Mouse (Mus musculus) embryonic facial prominence, embryonic 14.5 days (tissue): ENCODE measurements around the gene Isx. TPM values are rescaled to one million over a fixed set of nuclear protein-coding genes. Genes with fewer than 3 reads are reported as not detected.

ENCODE experiments used
- ATAC-seq: fragments of 200-750 bp; cut with Nextera tagmentation; 2 replicates; pipeline ENCODE4 v1.8.0; 2017; ENCODE audit warnings: low read depth, moderate number of reproducible peaks, moderate TSS enrichment
- DNase-seq: peaks from one replicate; pipeline ENCODE4 v3.0.0-alpha.2; 2015; ENCODE audit warnings: low spot score
- H3K27ac ChIP-seq: fragments of 300-500 bp; sonication (generic); replicated peaks from 2 replicates; pipeline ENCODE4 v1.5.1; 2014; ENCODE audit warnings: low read depth, mild to moderate bottlenecking, low read length, moderate library complexity
- H3K27me3 ChIP-seq: fragments of 300-500 bp; sonication (generic); replicated peaks from 2 replicates; pipeline ENCODE4 v1.6.1; 2014; ENCODE audit warnings: low read length; ENCODE audit not compliant: control insufficient read depth, insufficient read depth
- H3K36me3 ChIP-seq: fragments of 300-500 bp; sonication (generic); 2 replicates; pipeline ENCODE4 v1.6.1; 2014; ENCODE audit warnings: low read length, mixed read lengths; ENCODE audit not compliant: control insufficient read depth, insufficient read depth
- H3K4me1 ChIP-seq: fragments of 300-500 bp; sonication (generic); 2 replicates; pipeline ENCODE4 v1.6.1; 2014; ENCODE audit warnings: antibody characterized with exemption, low read length; ENCODE audit not compliant: control insufficient read depth, insufficient read depth
- H3K4me2 ChIP-seq: fragments of 300-500 bp; sonication (generic); 2 replicates; pipeline ENCODE4 v1.6.1; 2014; ENCODE audit warnings: low read depth, mild to moderate bottlenecking, low read length, moderate library complexity, mixed read lengths
- H3K4me3 ChIP-seq: fragments of 300-500 bp; sonication (generic); 2 replicates; pipeline ENCODE4 v1.5.1; 2014; ENCODE audit warnings: low read depth, mild to moderate bottlenecking, low read length
- H3K9ac ChIP-seq: fragments of 300-500 bp; sonication (generic); 2 replicates; pipeline ENCODE4 v1.6.1; 2014; ENCODE audit warnings: low read depth, mild to moderate bottlenecking, low read length, moderate library complexity, mixed read lengths
- H3K9me3 ChIP-seq: fragments of 300-500 bp; sonication (generic); 2 replicates; pipeline ENCODE4 v1.6.1; 2016; ENCODE audit warnings: low read length; ENCODE audit not compliant: control insufficient read depth
- WGBS: fragments of 180-500 bp; shearing (Covaris S2); extraction: QIAGEN DNeasy Blood & Tissue Kit; methylation state at CpG from one replicate; pipeline ENCODE4 v1.1.7; 2014; 5-methylcytosine and 5-hydroxymethylcytosine counted together
- polyA plus RNA-seq: library from polyadenylated mRNA; unstranded; fragments of >200 nt; fragmentation: Nextera tagmentation; extraction: Ambion mirVana; gene quantifications from 2 replicates; pipeline ENCODE4 v1.2.1, GENCODE M21; 2014

The Isx gene
- polyA plus RNA-seq = not detected in 2 replicates

- DNase-seq (no peak), ATAC-seq (no peak)
- H3K27me3 ChIP-seq = no peaks in the 10 kb centered on the region
- no peaks in the 10 kb centered on the region for H3K9me3 ChIP-seq
- H3K36me3 ChIP-seq = no peaks in the 10 kb centered on the region
- no peak within 1 kb of the TSS for H3K4me3 ChIP-seq
- 78% methylated on average over 3 of the region's 3 CpGs for WGBS
- H3K9ac ChIP-seq = no peak within 1 kb of the TSS
- H3K4me1 ChIP-seq = no peaks in the 10 kb centered on the region
- H3K4me2 ChIP-seq = no peak within 1 kb of the TSS
- H3K27ac ChIP-seq = no peak within 1 kb of the TSS
Observed at GRCm38 (mm10) chr8:74872940-74873339, at the start of gene Isx. Isx (plus strand) TSS chr8:74873173.

GRCm38 (mm10) chr8:74827689-74828088 lies 45.3 kb upstream of the Isx start:
- H3K4me3 ChIP-seq = no peak overlapping the region
- H3K4me2 ChIP-seq = no peak overlapping the region
- no peak for DNase-seq
- H3K27ac ChIP-seq = no peak overlapping the region
- no peaks in the 10 kb centered on the region for H3K27me3 ChIP-seq
- no peak overlapping the region for H3K9ac ChIP-seq
- no peaks in the 10 kb centered on the region for H3K36me3 ChIP-seq
- 66% methylated on average over 3 of the region's 3 CpGs for WGBS
- H3K9me3 ChIP-seq = no peaks in the 10 kb centered on the region
- no peak for ATAC-seq
- H3K4me1 ChIP-seq = no peaks in the 10 kb centered on the region

DNA sequence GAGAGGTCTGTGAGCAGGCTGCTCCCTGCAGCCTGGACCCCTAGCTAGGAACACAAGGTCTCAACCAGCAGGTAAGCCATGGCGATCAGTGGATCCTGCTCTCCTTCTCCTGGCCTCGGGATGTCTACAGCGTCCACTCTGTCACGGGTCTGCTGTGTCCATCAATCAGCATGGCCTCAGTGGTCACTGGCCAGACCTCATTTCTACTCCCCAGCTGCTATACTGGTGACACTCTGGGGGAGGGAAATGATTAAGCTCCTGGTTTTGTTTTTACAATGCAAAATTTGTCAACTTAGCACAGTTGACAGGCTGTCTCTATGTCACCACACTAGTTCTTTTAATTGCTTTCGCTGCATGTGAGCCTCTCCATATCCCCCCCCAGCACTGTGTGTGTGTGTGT lies 41.7 kb upstream of the Isx start:
- Histone ChIP-seq H3K27me3 (no peaks in the 10 kb centered on the region), H3K36me3 (no peaks in the 10 kb centered on the region), H3K9ac (no peak overlapping the region), H3K4me2 (no peak overlapping the region), H3K9me3 (no peaks in the 10 kb centered on the region), H3K4me1 (no peaks in the 10 kb centered on the region), H3K4me3 (no peak overlapping the region), H3K27ac (no peak overlapping the region)
- 61% methylated on average over 5 of the region's 5 CpGs for WGBS
- no peak for DNase-seq
- ATAC-seq = no peak

DNA sequence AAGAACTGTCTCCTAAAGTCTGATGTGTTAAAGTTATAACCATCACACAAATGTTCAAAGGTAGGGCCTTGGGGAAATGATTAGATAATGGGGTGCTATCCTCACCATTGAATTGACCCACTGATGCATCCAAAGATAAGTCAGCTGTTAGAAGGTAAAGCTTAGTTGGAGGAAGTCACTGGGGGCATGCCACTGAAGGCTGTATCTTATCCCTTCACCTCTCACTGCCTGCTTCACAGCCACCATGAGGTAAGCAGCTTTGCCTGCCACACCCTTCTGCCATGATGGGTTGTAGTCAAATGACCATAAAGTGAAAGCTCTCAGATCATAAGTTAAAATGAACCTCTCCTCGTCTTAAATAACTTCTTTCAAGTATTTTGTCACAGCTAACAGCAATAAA lies 38.7 kb upstream of the Isx start:
- DNase-seq (no peak), ATAC-seq (no peak)
- H3K4me2 ChIP-seq = no peak overlapping the region
- H3K27ac ChIP-seq = no peak overlapping the region
- no peaks in the 10 kb centered on the region for H3K27me3 ChIP-seq
- 59% methylated on average over 1 of the region's 1 CpGs for WGBS
- no peaks in the 10 kb centered on the region for H3K36me3 ChIP-seq
- no peaks in the 10 kb centered on the region for H3K9me3 ChIP-seq
- no peak overlapping the region for H3K9ac ChIP-seq
- H3K4me1 ChIP-seq = no peaks in the 10 kb centered on the region
- H3K4me3 ChIP-seq = no peak overlapping the region

GRCm38 (mm10) chr8:74847376-74848048 lies 25.5 kb upstream of the Isx start:
- Histone ChIP-seq H3K9me3 (no peaks in the 10 kb centered on the region), H3K4me1 (no peaks in the 10 kb centered on the region), H3K9ac (no peak overlapping the region), H3K4me2 (no peak overlapping the region), H3K36me3 (no peaks in the 10 kb centered on the region), H3K4me3 (no peak overlapping the region), H3K27me3 (no peaks in the 10 kb centered on the region), H3K27ac (no peak overlapping the region)
- no peak for DNase-seq
- no peak for ATAC-seq
- WGBS = 22% methylated on average over 12 of the region's 12 CpGs

DNA sequence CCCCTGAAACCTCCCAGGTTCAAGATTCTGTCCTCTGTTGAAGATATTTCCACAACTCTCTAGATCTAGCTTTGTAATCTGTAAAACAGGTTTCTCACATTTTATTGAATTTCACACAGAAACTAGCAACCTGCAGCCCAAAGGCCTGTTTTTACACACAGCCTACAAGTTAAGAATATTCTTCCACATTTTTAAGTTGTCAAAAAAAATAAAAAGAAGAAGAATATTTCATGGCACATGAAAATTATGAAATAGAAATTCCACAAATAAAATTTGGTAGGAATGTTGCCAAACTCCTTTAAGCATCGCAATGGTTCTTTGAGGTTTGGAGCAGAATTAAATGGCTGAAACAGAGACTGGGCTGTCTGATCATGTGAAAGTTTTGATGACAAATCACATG lies 24.3 kb upstream of the Isx start:
- H3K4me3 ChIP-seq = no peak overlapping the region
- no peak overlapping the region for H3K27ac ChIP-seq
- ATAC-seq (no peak), DNase-seq (no peak)
- 87% methylated on average over 1 of the region's 1 CpGs for WGBS
- no peak overlapping the region for H3K4me2 ChIP-seq
- H3K27me3 ChIP-seq = no peaks in the 10 kb centered on the region
- H3K9me3 ChIP-seq = no peaks in the 10 kb centered on the region
- H3K4me1 ChIP-seq = no peaks in the 10 kb centered on the region
- H3K36me3 ChIP-seq = no peaks in the 10 kb centered on the region
- H3K9ac ChIP-seq = no peak overlapping the region

DNA sequence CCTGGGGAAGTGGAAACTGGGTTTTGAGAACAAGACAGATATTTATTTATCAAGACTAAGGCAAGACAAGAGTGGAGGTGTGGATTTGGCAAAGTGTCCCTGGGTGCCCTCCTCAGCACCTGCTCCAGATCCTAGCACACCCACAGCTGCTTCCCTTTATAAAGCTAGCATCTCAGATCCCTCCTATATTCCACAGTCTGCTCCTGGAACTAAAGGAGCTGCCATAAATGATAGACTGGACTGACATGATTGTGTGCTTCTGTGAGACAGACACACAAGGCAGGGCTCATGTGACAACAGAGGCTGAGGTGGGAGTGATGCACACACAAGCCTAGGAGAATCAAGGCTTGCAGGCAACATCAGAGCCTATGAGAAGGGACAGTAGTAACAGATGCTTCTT lies 22.0 kb upstream of the Isx start:
- no peak for ATAC-seq
- Histone ChIP-seq H3K4me3 (no peak overlapping the region), H3K9me3 (no peaks in the 10 kb centered on the region), H3K36me3 (no peaks in the 10 kb centered on the region), H3K4me2 (no peak overlapping the region), H3K27me3 (no peaks in the 10 kb centered on the region), H3K9ac (no peak overlapping the region), H3K27ac (no peak overlapping the region), H3K4me1 (no peaks in the 10 kb centered on the region)
- no peak for DNase-seq

- Histone ChIP-seq H3K9me3 (no peaks in the 10 kb centered on the region), H3K4me1 (no peaks in the 10 kb centered on the region), H3K9ac (no peak overlapping the region), H3K36me3 (no peaks in the 10 kb centered on the region), H3K4me2 (no peak overlapping the region), H3K4me3 (no peak overlapping the region), H3K27ac (no peak overlapping the region), H3K27me3 (no peaks in the 10 kb centered on the region)
- 33% methylated on average over 1 of the region's 3 CpGs for whole genome bisulfite sequencing
- DNase-seq (peak; percentile 68), ATAC-seq (no peak)
Observed at GRCm38 (mm10) chr8:74851837-74852236, 21.1 kb upstream of the Isx start.

- H3K9me3 ChIP-seq = no peaks in the 10 kb centered on the region
- H3K4me2 ChIP-seq = no peak overlapping the region
- H3K36me3 ChIP-seq = no peaks in the 10 kb centered on the region
- no peaks in the 10 kb centered on the region for H3K27me3 ChIP-seq
- H3K27ac ChIP-seq = no peak overlapping the region
- no peak for ATAC-seq
- 32% methylated on average over 5 of the region's 5 CpGs for WGBS
- H3K4me3 ChIP-seq = no peak overlapping the region
- H3K9ac ChIP-seq = no peak overlapping the region
- DNase-seq = peak; percentile 26
- no peaks in the 10 kb centered on the region for H3K4me1 ChIP-seq
Observed at GRCm38 (mm10) chr8:74853488-74853887, 19.5 kb upstream of the Isx start.
